Mouse (Mus musculus) embryonic facial prominence, embryonic 12.5 days (tissue): ENCODE data around the gene Sort1. TPM values are rescaled to one million over a fixed set of nuclear protein-coding genes. Genes with fewer than 3 reads are reported as not detected.
"Not testable (repeated sequence)": the region's sequence is repeated elsewhere in the genome, so short reads cannot be mapped to it uniquely, and the experiment has no call there.

Source experiments
- ATAC-seq: fragments of 200-750 bp; cut with Nextera tagmentation; 2 replicates; pipeline ENCODE4 v1.8.0; 2017; ENCODE audit not compliant: insufficient number of reproducible peaks, insufficient read depth, low FRiP score, low TSS enrichment
- H3K27ac ChIP-seq: fragments of 300-500 bp; sonication (generic); 2 replicates; pipeline ENCODE4 v1.5.1; 2016; ENCODE audit warnings: mild to moderate bottlenecking
- H3K27me3 ChIP-seq: fragments of 300-500 bp; sonication (generic); 2 replicates; pipeline ENCODE4 v1.6.1; 2016; ENCODE audit warnings: mild to moderate bottlenecking, moderate library complexity
- H3K36me3 ChIP-seq: fragments of 300-500 bp; sonication (generic); 2 replicates; pipeline ENCODE4 v1.6.1; 2016; ENCODE audit warnings: mild to moderate bottlenecking
- H3K4me1 ChIP-seq: fragments of 300-500 bp; sonication (generic); 2 replicates; pipeline ENCODE4 v1.6.1; 2016
- H3K4me2 ChIP-seq: fragments of 300-500 bp; sonication (generic); replicated peaks from 2 replicates; pipeline ENCODE4 v1.6.1; 2016; ENCODE audit warnings: mild to moderate bottlenecking, moderate library complexity
- H3K4me3 ChIP-seq: fragments of 300-500 bp; sonication (generic); 2 replicates; pipeline ENCODE4 v1.5.1; 2016; ENCODE audit warnings: mild to moderate bottlenecking
- H3K9ac ChIP-seq: fragments of 300-500 bp; sonication (generic); 2 replicates; pipeline ENCODE4 v1.6.1; 2016; ENCODE audit warnings: mild to moderate bottlenecking, moderate library complexity
- H3K9me3 ChIP-seq: fragments of 300-500 bp; sonication (generic); 2 replicates; pipeline ENCODE4 v1.6.1; 2016; ENCODE audit warnings: mild to moderate bottlenecking, moderate library complexity
- WGBS: fragments of 180-500 bp; shearing (Covaris S2); methylation state at CpG from one replicate; pipeline ENCODE4 v1.1.7; 2016; 5-methylcytosine and 5-hydroxymethylcytosine counted together
- polyA plus RNA-seq: library from polyadenylated mRNA; unstranded; fragments of >200 nt; fragmentation: Nextera tagmentation; extraction: Ambion mirVana; gene quantifications from 2 replicates; pipeline ENCODE4 v1.2.1, GENCODE M21; 2016

Sort1 gene
- 15.8 and 18.2 TPM in 2 replicates for polyA plus RNA-seq

GRCm38 (mm10) chr3:108283781-108284601, at the start of gene Sort1:
Sort1 (plus strand) TSS chr3:108284082.
- peak within 1 kb of the TSS; percentile 94 for H3K4me2 ChIP-seq
- H3K4me3 ChIP-seq, result peak within 1 kb of the TSS; percentile 85
- H3K9ac ChIP-seq, result peak within 1 kb of the TSS; percentile 85
- no peaks in the 10 kb centered on the region for H3K9me3 ChIP-seq
- peak within 1 kb of the TSS; percentile 89 for H3K27ac ChIP-seq
- H3K36me3 ChIP-seq, result peaks cover 2% of the 10 kb centered on the region; the same call in 1 of the 2 replicates
- under 1% methylated on average over 74 of the region's 109 CpGs for WGBS
- H3K27me3 ChIP-seq, result no peaks in the 10 kb centered on the region
- ATAC-seq, result peak; percentile 98
- peaks cover 41% of the 10 kb centered on the region for H3K4me1 ChIP-seq

- not testable (repeated sequence) for H3K27ac ChIP-seq, H3K36me3 ChIP-seq, H3K9ac ChIP-seq, H3K4me2 ChIP-seq, H3K4me3 ChIP-seq, H3K4me1 ChIP-seq, ATAC-seq, H3K27me3 ChIP-seq, H3K9me3 ChIP-seq
- 80% methylated on average over 4 of the region's 4 CpGs for WGBS
These were observed 46.3 kb upstream of the Sort1 start for GRCm38 (mm10) chr3:108237474-108238102.

GRCm38 (mm10) chr3:108241243-108241839, 42.5 kb upstream of the Sort1 start:
- no peak overlapping the region for H3K27ac ChIP-seq
- 85% methylated on average over 3 of the region's 3 CpGs for WGBS
- no peak overlapping the region for H3K4me2 ChIP-seq
- H3K36me3 ChIP-seq, result no peaks in the 10 kb centered on the region
- H3K9ac ChIP-seq, result no peak overlapping the region
- ATAC-seq, result no peak
- no peaks in the 10 kb centered on the region for H3K9me3 ChIP-seq
- no peaks in the 10 kb centered on the region for H3K27me3 ChIP-seq
- no peaks in the 10 kb centered on the region for H3K4me1 ChIP-seq
- no peak overlapping the region for H3K4me3 ChIP-seq

GRCm38 (mm10) chr3:108246857-108247256, 37.0 kb upstream of the Sort1 start:
- no peak overlapping the region for H3K4me2 ChIP-seq
- ATAC-seq, result no peak
- no peak overlapping the region for H3K9ac ChIP-seq
- 91% methylated on average over 2 of the region's 2 CpGs for WGBS
- no peak overlapping the region for H3K27ac ChIP-seq
- no peaks in the 10 kb centered on the region for H3K9me3 ChIP-seq
- no peaks in the 10 kb centered on the region for H3K4me1 ChIP-seq
- H3K27me3 ChIP-seq, result no peaks in the 10 kb centered on the region
- H3K36me3 ChIP-seq, result no peaks in the 10 kb centered on the region
- no peak overlapping the region for H3K4me3 ChIP-seq

- Histone ChIP-seq H3K4me2 (peak within 1 kb of the TSS; percentile 83), H3K36me3 (peaks cover 3% of the 10 kb centered on the region), H3K27me3 (no peaks in the 10 kb centered on the region), H3K4me1 (peaks cover 16% of the 10 kb centered on the region), H3K9ac (peak within 1 kb of the TSS; percentile 94), H3K9me3 (no peaks in the 10 kb centered on the region), H3K4me3 (peak within 1 kb of the TSS; percentile 99), H3K27ac (peak within 1 kb of the TSS; percentile 41; the same call in 1 of the 2 replicates)
- under 1% methylated on average over 79 of the region's 79 CpGs for WGBS
- ATAC-seq, result peak; percentile 99
These were observed 26.9 kb upstream of the Sort1 start, which contains the start of gene Psma5 for GRCm38 (mm10) chr3:108256719-108257637. Psma5 (plus strand) TSS chr3:108256926.

GRCm38 (mm10) chr3:108257831-108258500, 25.9 kb upstream of the Sort1 start:
- peak overlapping the region; percentile 83 for H3K4me2 ChIP-seq
- H3K27me3 ChIP-seq, result no peaks in the 10 kb centered on the region
- 79% methylated on average over 3 of the region's 3 CpGs for WGBS
- H3K4me3 ChIP-seq, result peak overlapping the region; percentile 99
- ATAC-seq, result no peak
- H3K9me3 ChIP-seq, result no peaks in the 10 kb centered on the region
- peaks cover 10% of the 10 kb centered on the region for H3K36me3 ChIP-seq
- H3K9ac ChIP-seq, result peak overlapping the region; percentile 94
- H3K4me1 ChIP-seq, result peaks cover 16% of the 10 kb centered on the region
- H3K27ac ChIP-seq, result no peak overlapping the region

- 80% methylated on average over 3 of the region's 3 CpGs for WGBS
- Histone ChIP-seq H3K4me2 (no peak overlapping the region), H3K27ac (no peak overlapping the region), H3K36me3 (peaks cover 15% of the 10 kb centered on the region), H3K9ac (no peak overlapping the region), H3K4me3 (no peak overlapping the region), H3K9me3 (no peaks in the 10 kb centered on the region), H3K27me3 (no peaks in the 10 kb centered on the region), H3K4me1 (peaks cover 16% of the 10 kb centered on the region)
- ATAC-seq, result no peak
These were observed 24.6 kb upstream of the Sort1 start for GRCm38 (mm10) chr3:108259319-108259718.

GRCm38 (mm10) chr3:108279495-108279894, 4.4 kb upstream of the Sort1 start:
- not testable (repeated sequence) for ATAC-seq, H3K4me3 ChIP-seq, H3K9ac ChIP-seq, H3K4me1 ChIP-seq, H3K9me3 ChIP-seq, H3K27me3 ChIP-seq, H3K4me2 ChIP-seq, H3K27ac ChIP-seq
- H3K36me3 ChIP-seq, result peaks cover 34% of the 10 kb centered on the region
- WGBS, result 77% methylated on average over 5 of the region's 5 CpGs

GRCm38 (mm10) chr3:108282401-108283240, 1.3 kb upstream of the Sort1 start:
- Histone ChIP-seq H3K9me3 (no peaks in the 10 kb centered on the region), H3K27ac (peak overlapping the region; percentile 89), H3K4me3 (peak overlapping the region; percentile 85; the same call in 1 of the 2 replicates), H3K36me3 (peaks cover 8% of the 10 kb centered on the region; the same call in 1 of the 2 replicates), H3K27me3 (no peaks in the 10 kb centered on the region), H3K4me2 (peak overlapping the region; percentile 94), H3K9ac (0 out of 2 replicates have a peak overlapping the region, but pooled peaks have one; percentile 55), H3K4me1 (peaks cover 29% of the 10 kb centered on the region)
- 25% methylated on average over 12 of the region's 12 CpGs for WGBS
- ATAC-seq, result no peak

GRCm38 (mm10) chr3:108283241-108283561, 681 bp upstream of the Sort1 start:
- H3K4me1 ChIP-seq, result peaks cover 35% of the 10 kb centered on the region
- 15% methylated on average over 6 of the region's 6 CpGs for WGBS
- peak overlapping the region; percentile 89 for H3K27ac ChIP-seq
- ATAC-seq, result no peak
- H3K36me3 ChIP-seq, result peaks cover 5% of the 10 kb centered on the region; the same call in 1 of the 2 replicates
- H3K9me3 ChIP-seq, result no peaks in the 10 kb centered on the region
- no peaks in the 10 kb centered on the region for H3K27me3 ChIP-seq
- H3K4me2 ChIP-seq, result peak overlapping the region; percentile 94
- peak overlapping the region; percentile 55 for H3K9ac ChIP-seq
- peak overlapping the region; percentile 85 for H3K4me3 ChIP-seq
